Mouse (Mus musculus) cerebellum, adult (tissue): Measurements from ENCODE around the gene Mrgpra6.

Experiments
- ATAC-seq: cut with Nextera tagmentation; 2 replicates; pipeline ENCODE4 v1.9.2; 2017; ENCODE audit warnings: mild to moderate bottlenecking, moderate library complexity, mixed read lengths; ENCODE audit not compliant: insufficient number of reproducible peaks, low FRiP score, low TSS enrichment

The Mrgpra6 gene

GRCm38 (mm10) chr7:47204830-47205229 lies at the start of gene Mrgpra6:
TSS of gene Mrgpra6 (minus strand) at chr7:47204920.
- ATAC-seq, result no peak

GRCm38 (mm10) chr7:47252770-47253169 lies 48.0 kb upstream of the Mrgpra6 start, which contains the start of gene Mrgpra9:
TSS of gene Mrgpra9 (minus strand) at chr7:47252848.
- no peak for ATAC-seq

- no peak for ATAC-seq
Observed at GRCm38 (mm10) chr7:47244658-47245057, 39.9 kb upstream of the Mrgpra6 start.

GRCm38 (mm10) chr7:47195271-47195670 lies 9.4 kb downstream of the Mrgpra6 start:
- ATAC-seq, result no peak

GRCm38 (mm10) chr7:47170814-47171213 lies 33.9 kb downstream of the Mrgpra6 start:
- ATAC-seq, result no peak

GRCm38 (mm10) chr7:47165028-47165427 lies 39.7 kb downstream of the Mrgpra6 start:
- ATAC-seq, result no peak

- no peak for ATAC-seq
Observed at GRCm38 (mm10) chr7:47163203-47163602, 41.5 kb downstream of the Mrgpra6 start.

- no peak for ATAC-seq
Observed at GRCm38 (mm10) chr7:47158451-47158850, 46.3 kb downstream of the Mrgpra6 start.

GRCm38 (mm10) chr7:47157743-47158142 lies 47.0 kb downstream of the Mrgpra6 start:
- no peak for ATAC-seq

GRCm38 (mm10) chr7:47155849-47156248 lies 48.9 kb downstream of the Mrgpra6 start:
- no peak for ATAC-seq

- ATAC-seq, result no peak
Observed at GRCm38 (mm10) chr7:47155396-47155795, 49.3 kb downstream of the Mrgpra6 start.

GRCm38 (mm10) chr7:47150420-47151061 lies 54.2 kb downstream of the Mrgpra6 start:
- no peak for ATAC-seq

GRCm38 (mm10) chr7:47148298-47148697 lies 56.4 kb downstream of the Mrgpra6 start:
- ATAC-seq, result no peak

- no peak for ATAC-seq
Observed at GRCm38 (mm10) chr7:47146034-47146812, 58.5 kb downstream of the Mrgpra6 start.

GRCm38 (mm10) chr7:47144299-47144698 lies 60.4 kb downstream of the Mrgpra6 start:
- no peak for ATAC-seq

GRCm38 (mm10) chr7:47139823-47140325 lies 64.8 kb downstream of the Mrgpra6 start:
- no peak for ATAC-seq
